Comparison of ENCODE assay signal across 23 mouse cellular contexts in genomic region chr7:28248957-28249356, GRCm38 (mm10). TPM values are rescaled to one million over a fixed set of nuclear protein-coding genes. Genes with fewer than 3 reads are reported as not detected.
DNase-seq lines count a peak whose midpoint lies in the region; TF ChIP-seq lines count a peak whose summit lies in the region.
"Had no signal": no experiment of that assay in that cellular context is flagged by ENCODE, and none has a peak within 500 bp of the region (broad histone marks: within the 10 kb centered on the region; RNA-seq: fewer than 3 reads in every experiment).

No protein-coding gene starts in this region.

- no peak for DNase-seq in layer of hippocampus, adult 2 months (ENCODE audit: low spot score in 2 of 2)
- DNase-seq in layer of hippocampus, postnatal 36 days = no peak
- DNase-seq in ES-CJ7 (ENCODE audit: low read depth, low spot score) (peak; percentile 47), ZHBTc4 (ENCODE audit: low read depth, low spot score) (peak; percentile 51)
- DNase-seq in adrenal gland, postnatal 10 days = no peak
- no peak for DNase-seq in kidney, postnatal 14 days
- DNase-seq: adrenal gland, adult 2 months; adrenal gland, postnatal 25 days; cerebellum, adult 2 months; cerebellum, adult 9-11 months; cerebellum, postnatal 25 days; forebrain, postnatal 0 days; gastrocnemius, adult 2 months; gastrocnemius, postnatal 14 days had no signal

- no peak overlapping the region for H3K4me3 ChIP-seq in layer of hippocampus, adult 2 months
- H3K4me3 ChIP-seq: embryonic facial prominence, embryonic 12.5 days; embryonic facial prominence, embryonic 15.5 days; gastrocnemius, adult 2 months; hindbrain, embryonic 12.5 days; hindbrain, embryonic 15.5 days had no signal

- no peak overlapping the region for H3K27ac ChIP-seq in layer of hippocampus, adult 2 months
- H3K27ac ChIP-seq: embryonic facial prominence, embryonic 12.5 days; embryonic facial prominence, embryonic 15.5 days; gastrocnemius, adult 2 months; hindbrain, embryonic 12.5 days; hindbrain, embryonic 15.5 days had no signal

- 0 out of 2 replicates have a peak, but pooled peaks have one; percentile 6 for TF ChIP-seq CTCF in layer of hippocampus, adult 2 months (conservative IDR thresholded peaks at IDR 0.05)

RNA-seq across cellular contexts. Expression of gene Eid2, which starts 18.7 kb away (rescaled TPM):
- 10 to 100 TPM; 58.3 to 59.0 TPM for total RNA-seq in layer of hippocampus, adult 2 months (2021)
- 10 to 100 TPM; 52.9 to 60.9 TPM for total RNA-seq in layer of hippocampus, postnatal 36 days (2021)
- total RNA-seq in adrenal gland, postnatal 10 days (2021) = 10 to 100 TPM; 22.8 to 34.9 TPM

RNA-seq across cellular contexts. Expression of gene Eid2b, which starts 28.6 kb away (rescaled TPM):
- total RNA-seq in layer of hippocampus, adult 2 months (2021) = 10 to 100 TPM; 34.3 to 37.5 TPM
- total RNA-seq in layer of hippocampus, postnatal 36 days (2021) = 10 to 100 TPM; 36.5 to 36.8 TPM
- 10 to 100 TPM; 13.4 to 15.7 TPM for total RNA-seq in adrenal gland, postnatal 10 days (2021)

RNA-seq across cellular contexts. Expression of gene Selenov, which starts 42.0 kb away (rescaled TPM):
- under 1 TPM; 0.38 to 0.79 TPM for total RNA-seq in layer of hippocampus, adult 2 months (2021)
- 1 to 10 TPM in 1 of 2 experiments, under 1 TPM in 1; 0.27 to 1.8 TPM for total RNA-seq in layer of hippocampus, postnatal 36 days (2021)
- 1 to 10 TPM in 1 of 2 experiments, not detected in 1; 1.2 TPM for total RNA-seq in adrenal gland, postnatal 10 days (2021)
- total RNA-seq: adrenal gland, adult 2 months; adrenal gland, postnatal 25 days; common myeloid progenitor, adult 5-6 weeks; gastrocnemius, adult 2 months; gastrocnemius, postnatal 14 days; gastrocnemius, postnatal 4 days; heart, adult 8-10 months; heart, postnatal 25 days; hematopoietic stem cell, adult 5-6 weeks had no signal

RNA-seq across cellular contexts. Expression of gene Dll3, which starts 53.1 kb away (rescaled TPM):
- 1 to 10 TPM; 1.8 to 1.9 TPM for total RNA-seq in layer of hippocampus, adult 2 months (2021)
- 1 to 10 TPM; 2.1 to 2.8 TPM for total RNA-seq in layer of hippocampus, postnatal 36 days (2021)
- total RNA-seq in adrenal gland, postnatal 10 days (2021) = under 1 TPM; 0.33 to 0.36 TPM
- total RNA-seq: adrenal gland, postnatal 25 days; common myeloid progenitor, adult 5-6 weeks; gastrocnemius, adult 2 months; gastrocnemius, postnatal 14 days; gastrocnemius, postnatal 4 days; heart, adult 8-10 months; heart, postnatal 25 days; hematopoietic stem cell, adult 5-6 weeks had no signal

Comparison
In these comparisons a context has a peak if more than half of its experiments do, and no peak if none do; other contexts are left out.
1. DNase-seq: peak in ES-CJ7 (single experiment) and ZHBTc4 (single experiment); none in layer of hippocampus, adult 2 months (0 of 2), layer of hippocampus, postnatal 36 days (0 of 2), adrenal gland, postnatal 10 days (single experiment) and kidney, postnatal 14 days (single experiment).